Mouse (Mus musculus) spleen, adult 2 months (tissue): ENCODE measurements around the gene Drg1.

Experiments used
- CTCF ChIP-seq: fragments of 200-500 bp; IDR thresholded peaks from 2 replicates; pipeline ENCODE4 v1.5.1; 2011; ENCODE audit warnings: mild to moderate bottlenecking, inconsistent platforms; ENCODE audit not compliant: insufficient read depth, insufficient read length, insufficient replicate concordance; ENCODE audit errors: extremely low read depth
- POLR2A ChIP-seq: fragments of 200-500 bp; IDR thresholded peaks from 2 replicates; pipeline ENCODE4 v1.6.1; 2011; ENCODE audit warnings: low read depth, low read length, inconsistent platforms

- TF ChIP-seq POLR2A (no peak), CTCF (no peak)
Measured at GRCm38 (mm10) chr11:3307875-3308274, 41.7 kb upstream of the Drg1 start.
